Mouse (Mus musculus): ENCODE results near the gene Trmt44. TPM values are rescaled to one million over a fixed set of nuclear protein-coding genes. Genes with fewer than 3 reads are reported as not detected.
"Not testable (repeated sequence)": the region's sequence is repeated elsewhere in the genome, so short reads cannot be mapped to it uniquely, and the experiment has no call there.

The Trmt44 gene
- polyA plus RNA-seq, 1 experiment from 2014 or later: 12.0 TPM

DNA sequence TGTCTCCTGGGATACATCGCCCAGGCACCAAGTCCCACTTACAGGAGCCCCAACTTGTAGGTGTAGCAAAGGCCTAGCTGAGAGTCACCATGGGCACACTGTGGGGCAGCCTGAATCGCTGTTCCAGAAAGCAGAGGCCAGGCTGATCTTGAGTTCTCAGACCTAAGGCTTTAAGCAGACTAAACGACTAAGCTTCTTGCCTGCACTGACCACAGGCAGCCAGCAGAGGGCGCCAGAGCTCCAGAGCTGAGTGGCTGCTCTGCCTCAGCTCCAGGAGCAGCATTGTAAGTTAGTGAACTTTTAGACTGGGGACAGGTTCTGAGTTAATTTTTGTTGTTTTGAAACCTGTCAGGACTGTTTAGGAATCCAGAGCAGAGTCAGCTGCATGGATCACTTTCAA is 20.8 kb upstream of the Trmt44 start:
- H3K36me3 ChIP-seq (ENCODE audit: control insufficient read depth, insufficient read depth, low read length): no peaks in the 10 kb centered on the region
- 21% methylated on average over 4 of the region's 4 CpGs for WGBS
- no peak overlapping the region for H3K4me2 ChIP-seq (ENCODE audit: low read depth, low read length, severe bottlenecking)
- H3K4me1 ChIP-seq (replicated peaks; ENCODE audit: control insufficient read depth, insufficient read depth, low read length): no peaks in the 10 kb centered on the region
- H3K9ac ChIP-seq (ENCODE audit: low read length): no peak overlapping the region
- no peak overlapping the region for H3K4me3 ChIP-seq (ENCODE audit: low read depth, low read length)
- DNase-seq (ENCODE audit: low spot score) (peak; percentile 90), ATAC-seq (replicated peaks; ENCODE audit: low FRiP score) (no peak)
- H3K27me3 ChIP-seq (ENCODE audit: control insufficient read depth, insufficient read depth, low read length): no peaks in the 10 kb centered on the region
- H3K9me3 ChIP-seq (ENCODE audit: control insufficient read depth, low read length): no peaks in the 10 kb centered on the region
- H3K27ac ChIP-seq (ENCODE audit: low read depth, low read length): no peak overlapping the region

DNA sequence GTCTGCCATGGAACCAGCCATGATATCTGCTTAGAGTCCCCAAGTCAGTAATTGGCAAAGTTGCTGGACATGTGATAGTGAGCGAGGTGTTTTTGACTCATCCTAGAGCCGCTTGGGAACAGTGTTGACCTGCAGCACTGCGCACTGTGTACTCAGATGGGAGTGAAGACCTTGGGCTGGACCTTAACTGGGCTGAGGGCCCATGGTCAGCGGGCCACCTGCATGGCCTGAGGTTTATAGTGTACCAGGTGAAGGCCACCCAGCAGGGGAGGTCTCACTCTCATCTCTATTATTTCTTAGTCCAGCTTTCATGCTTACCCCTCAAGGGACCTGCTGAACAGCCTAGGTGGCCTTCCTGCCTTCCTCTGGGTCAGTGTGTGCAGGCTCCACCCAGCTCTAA is 19.9 kb upstream of the Trmt44 start:
- Histone ChIP-seq H3K27ac (ENCODE audit: low read depth, low read length) (no peak overlapping the region), H3K9me3 (ENCODE audit: control insufficient read depth, low read length) (no peaks in the 10 kb centered on the region), H3K4me1 (replicated peaks; ENCODE audit: control insufficient read depth, insufficient read depth, low read length) (no peaks in the 10 kb centered on the region), H3K27me3 (ENCODE audit: control insufficient read depth, insufficient read depth, low read length) (no peaks in the 10 kb centered on the region), H3K4me3 (ENCODE audit: low read depth, low read length) (no peak overlapping the region), H3K9ac (ENCODE audit: low read length) (no peak overlapping the region), H3K4me2 (ENCODE audit: low read depth, low read length, severe bottlenecking) (no peak overlapping the region), H3K36me3 (ENCODE audit: control insufficient read depth, insufficient read depth, low read length) (no peaks in the 10 kb centered on the region; the same call in 1 of the 2 replicates)
- DNase-seq (ENCODE audit: low spot score) (no peak), ATAC-seq (replicated peaks; ENCODE audit: low FRiP score) (no peak)
- WGBS: 92% methylated on average over 4 of the region's 4 CpGs

DNA sequence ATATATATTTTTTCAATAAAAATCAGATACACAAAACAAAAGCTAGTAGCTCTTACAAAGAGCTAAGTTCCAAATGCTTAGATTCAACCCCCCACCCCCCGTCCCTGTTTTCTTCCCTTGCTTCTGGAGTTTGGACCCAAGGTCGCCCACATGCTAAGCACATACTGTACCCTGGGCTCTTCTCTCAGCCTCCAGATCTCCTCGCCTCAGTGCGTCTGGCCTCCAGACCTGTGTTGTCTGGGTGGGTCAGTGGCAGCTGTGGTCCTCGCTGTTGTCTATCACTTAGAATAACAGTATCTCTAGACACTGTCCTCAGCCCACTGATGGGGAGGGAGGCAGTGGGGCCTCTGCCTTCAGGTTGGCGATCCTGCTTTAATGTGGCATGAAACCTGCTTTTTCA is 18.4 kb upstream of the Trmt44 start:
- H3K4me2 ChIP-seq (ENCODE audit: low read depth, low read length, severe bottlenecking): no peak overlapping the region
- no peak overlapping the region for H3K4me3 ChIP-seq (ENCODE audit: low read depth, low read length)
- 88% methylated on average over 6 of the region's 6 CpGs for WGBS
- no peak overlapping the region for H3K9ac ChIP-seq (ENCODE audit: low read length)
- no peak for ATAC-seq (replicated peaks; ENCODE audit: low FRiP score)
- no peak overlapping the region for H3K27ac ChIP-seq (ENCODE audit: low read depth, low read length)
- H3K9me3 ChIP-seq (ENCODE audit: control insufficient read depth, low read length): no peaks in the 10 kb centered on the region
- no peaks in the 10 kb centered on the region for H3K4me1 ChIP-seq (replicated peaks; ENCODE audit: control insufficient read depth, insufficient read depth, low read length)
- DNase-seq (ENCODE audit: low spot score): no peak
- no peaks in the 10 kb centered on the region; the same call in 1 of the 2 replicates for H3K36me3 ChIP-seq (ENCODE audit: control insufficient read depth, insufficient read depth, low read length)
- no peaks in the 10 kb centered on the region for H3K27me3 ChIP-seq (ENCODE audit: control insufficient read depth, insufficient read depth, low read length)

DNA sequence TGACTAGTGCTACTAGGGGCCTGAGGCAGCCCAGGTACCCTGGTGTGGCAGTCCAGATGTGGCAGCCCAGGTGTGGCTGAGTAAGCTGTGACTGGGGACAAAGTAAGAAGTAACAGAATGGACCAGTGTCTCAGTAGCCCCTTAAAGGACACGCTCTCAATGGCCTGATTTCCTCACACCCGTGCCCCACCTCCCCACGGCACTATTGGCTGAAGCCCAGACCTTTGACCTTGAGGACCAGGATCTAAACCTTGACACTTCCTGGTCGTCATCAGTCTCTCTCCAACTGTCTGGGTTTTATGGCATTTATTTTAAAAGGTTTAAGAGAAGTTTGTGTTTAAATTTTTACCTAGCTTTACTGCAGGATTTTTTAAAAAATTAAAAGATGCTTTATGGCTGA is 18.0 kb upstream of the Trmt44 start:
- ATAC-seq (replicated peaks; ENCODE audit: low FRiP score): no peak
- H3K27me3 ChIP-seq (ENCODE audit: control insufficient read depth, insufficient read depth, low read length): no peaks in the 10 kb centered on the region
- WGBS: 81% methylated on average over 4 of the region's 4 CpGs
- no peaks in the 10 kb centered on the region; the same call in 1 of the 2 replicates for H3K36me3 ChIP-seq (ENCODE audit: control insufficient read depth, insufficient read depth, low read length)
- no peak overlapping the region for H3K4me3 ChIP-seq (ENCODE audit: low read depth, low read length)
- no peaks in the 10 kb centered on the region for H3K4me1 ChIP-seq (replicated peaks; ENCODE audit: control insufficient read depth, insufficient read depth, low read length)
- no peaks in the 10 kb centered on the region for H3K9me3 ChIP-seq (ENCODE audit: control insufficient read depth, low read length)
- H3K4me2 ChIP-seq (ENCODE audit: low read depth, low read length, severe bottlenecking): no peak overlapping the region
- H3K27ac ChIP-seq (ENCODE audit: low read depth, low read length): no peak overlapping the region
- no peak overlapping the region for H3K9ac ChIP-seq (ENCODE audit: low read length)
- DNase-seq (ENCODE audit: low spot score): no peak

DNA sequence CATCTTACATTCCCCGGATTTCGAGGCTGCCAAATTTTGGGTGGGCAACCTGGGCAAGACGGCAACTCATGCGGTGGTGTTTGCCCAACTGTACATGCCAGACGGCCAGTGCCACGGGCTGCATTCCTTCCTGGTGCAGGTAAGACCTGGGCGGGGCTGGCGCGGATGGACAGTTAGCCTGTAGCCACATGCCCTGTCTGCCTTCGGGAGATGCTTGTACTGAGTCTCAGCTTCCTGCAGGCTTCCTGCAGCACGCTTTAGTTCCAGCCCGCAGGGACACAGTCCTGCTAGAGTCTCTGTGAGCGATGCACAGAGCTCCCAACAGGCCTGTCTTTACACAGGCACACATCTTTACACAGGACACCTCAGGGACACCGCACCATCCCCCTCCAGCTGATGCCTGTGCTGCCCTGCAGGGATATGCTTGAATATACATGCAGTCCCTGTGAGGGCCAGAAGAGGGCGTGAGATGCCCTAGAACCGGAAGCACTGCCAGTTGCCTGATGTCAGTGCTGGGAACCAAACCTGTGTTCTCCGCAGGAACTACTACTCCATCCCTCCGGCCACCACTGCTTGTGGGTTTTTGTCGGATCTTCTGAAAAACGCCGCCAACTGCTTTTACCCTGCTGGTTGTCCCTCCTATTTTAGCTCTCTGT is 17.3 kb upstream of the Trmt44 start:
- Histone ChIP-seq H3K4me2 (ENCODE audit: low read depth, low read length, severe bottlenecking) (no peak overlapping the region), H3K4me1 (replicated peaks; ENCODE audit: control insufficient read depth, insufficient read depth, low read length) (no peaks in the 10 kb centered on the region), H3K27me3 (ENCODE audit: control insufficient read depth, insufficient read depth, low read length) (no peaks in the 10 kb centered on the region), H3K4me3 (ENCODE audit: low read depth, low read length) (no peak overlapping the region), H3K9me3 (ENCODE audit: control insufficient read depth, low read length) (no peaks in the 10 kb centered on the region), H3K36me3 (ENCODE audit: control insufficient read depth, insufficient read depth, low read length) (no peaks in the 10 kb centered on the region; the same call in 1 of the 2 replicates), H3K9ac (ENCODE audit: low read length) (no peak overlapping the region), H3K27ac (ENCODE audit: low read depth, low read length) (no peak overlapping the region)
- no peak for ATAC-seq (replicated peaks; ENCODE audit: low FRiP score)
- no peak for DNase-seq (ENCODE audit: low spot score)
- 81% methylated on average over 21 of the region's 21 CpGs for WGBS

DNA sequence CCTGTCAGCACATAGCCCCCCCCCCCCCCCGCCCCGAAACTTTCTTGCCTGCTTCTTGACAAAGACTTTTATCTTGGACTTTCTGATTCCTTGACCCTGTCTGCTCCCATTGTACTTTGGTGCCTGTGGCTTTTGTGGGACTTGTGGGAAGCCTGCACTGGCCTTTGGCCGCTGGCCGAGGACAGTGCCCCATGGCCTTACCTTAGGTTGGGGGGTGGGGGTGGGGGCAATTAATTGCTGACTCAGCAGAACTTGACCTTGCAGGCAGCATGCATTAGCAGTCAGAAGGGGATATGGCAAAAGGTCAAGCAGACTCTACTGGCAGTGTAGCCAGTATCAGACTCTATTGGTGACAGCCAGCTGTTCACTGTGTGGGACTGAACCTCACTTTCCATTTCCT is 16.6 kb upstream of the Trmt44 start:
- no peaks in the 10 kb centered on the region for H3K9me3 ChIP-seq (ENCODE audit: control insufficient read depth, low read length)
- DNase-seq (ENCODE audit: low spot score) (no peak), ATAC-seq (replicated peaks; ENCODE audit: low FRiP score) (no peak)
- no peak overlapping the region for H3K27ac ChIP-seq (ENCODE audit: low read depth, low read length)
- H3K36me3 ChIP-seq (ENCODE audit: control insufficient read depth, insufficient read depth, low read length): no peaks in the 10 kb centered on the region; the same call in 1 of the 2 replicates
- WGBS: 85% methylated on average over 2 of the region's 4 CpGs
- no peak overlapping the region for H3K9ac ChIP-seq (ENCODE audit: low read length)
- H3K4me2 ChIP-seq (ENCODE audit: low read depth, low read length, severe bottlenecking): no peak overlapping the region
- no peak overlapping the region for H3K4me3 ChIP-seq (ENCODE audit: low read depth, low read length)
- no peaks in the 10 kb centered on the region for H3K4me1 ChIP-seq (replicated peaks; ENCODE audit: control insufficient read depth, insufficient read depth, low read length)
- no peaks in the 10 kb centered on the region for H3K27me3 ChIP-seq (ENCODE audit: control insufficient read depth, insufficient read depth, low read length)

DNA sequence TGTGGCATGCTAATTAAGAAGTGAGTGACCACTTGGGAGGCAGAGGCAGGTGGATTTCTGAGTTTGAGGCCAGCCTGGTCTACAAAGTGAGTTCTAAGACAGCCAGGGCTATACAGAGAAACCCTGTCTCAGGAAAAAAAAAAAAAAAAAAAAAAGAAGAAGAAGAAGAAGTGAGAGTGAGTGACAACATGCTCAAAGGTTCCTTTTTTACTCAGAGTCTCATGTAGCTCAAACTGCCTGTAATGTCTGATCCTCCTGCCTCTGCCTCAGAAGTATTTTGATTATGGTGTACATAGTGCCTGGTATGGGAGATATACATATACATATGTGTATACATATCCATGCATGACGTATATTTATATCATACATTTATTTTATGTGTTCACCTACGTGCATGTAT is 9.4 kb upstream of the Trmt44 start:
- DNase-seq (ENCODE audit: low spot score); H3K27me3 ChIP-seq (ENCODE audit: control insufficient read depth, insufficient read depth, low read length); H3K4me3 ChIP-seq (ENCODE audit: low read depth, low read length); H3K9ac ChIP-seq (ENCODE audit: low read length); H3K4me1 ChIP-seq (replicated peaks; ENCODE audit: control insufficient read depth, insufficient read depth, low read length); H3K4me2 ChIP-seq (ENCODE audit: low read depth, low read length, severe bottlenecking); H3K36me3 ChIP-seq (ENCODE audit: control insufficient read depth, insufficient read depth, low read length); H3K27ac ChIP-seq (ENCODE audit: low read depth, low read length); H3K9me3 ChIP-seq (ENCODE audit: control insufficient read depth, low read length); ATAC-seq (replicated peaks; ENCODE audit: low FRiP score): not testable (repeated sequence)
- 86% methylated on average over 2 of the region's 2 CpGs for WGBS

DNA sequence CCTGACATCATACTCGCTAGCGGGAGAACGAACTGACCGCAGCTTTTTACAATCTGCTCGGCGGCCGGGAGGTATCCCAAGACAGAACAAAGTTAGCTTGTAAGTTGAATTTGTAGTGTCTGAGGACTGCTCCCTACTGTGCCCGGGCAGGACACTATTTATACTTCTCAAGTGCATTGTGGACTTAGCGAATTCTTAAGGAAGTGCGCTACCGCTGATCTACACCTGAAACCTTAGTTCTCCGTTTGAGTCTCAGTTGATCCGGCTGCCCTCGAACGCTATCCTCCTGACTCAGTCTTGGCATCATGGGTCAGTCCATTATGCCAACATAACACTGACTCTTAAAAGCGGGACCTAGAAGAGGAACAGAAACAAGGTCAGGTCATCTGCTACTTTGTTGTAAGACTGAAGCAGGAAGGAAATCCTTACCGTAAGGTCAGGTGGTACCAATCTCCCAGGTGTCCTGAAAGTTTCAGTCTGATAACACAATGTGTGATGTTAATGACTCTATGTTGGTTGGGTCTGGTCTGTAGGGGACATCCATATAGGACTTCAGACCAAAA is 8.4 kb upstream of the Trmt44 start:
- H3K9ac ChIP-seq (ENCODE audit: low read length): peak overlapping the region; percentile 64
- peaks cover 4% of the 10 kb centered on the region; the same call in 1 of the 2 replicates for H3K4me1 ChIP-seq (replicated peaks; ENCODE audit: control insufficient read depth, insufficient read depth, low read length)
- WGBS: 4% methylated on average over 17 of the region's 17 CpGs
- ATAC-seq (replicated peaks; ENCODE audit: low FRiP score): no peak; the same call in 1 of the 2 replicates
- no peak overlapping the region for H3K27ac ChIP-seq (ENCODE audit: low read depth, low read length)
- H3K4me2 ChIP-seq (ENCODE audit: low read depth, low read length, severe bottlenecking): peak overlapping the region; percentile 76
- H3K9me3 ChIP-seq (ENCODE audit: control insufficient read depth, low read length): no peaks in the 10 kb centered on the region
- no peaks in the 10 kb centered on the region for H3K27me3 ChIP-seq (ENCODE audit: control insufficient read depth, insufficient read depth, low read length)
- H3K36me3 ChIP-seq (ENCODE audit: control insufficient read depth, insufficient read depth, low read length): no peaks in the 10 kb centered on the region
- DNase-seq (ENCODE audit: low spot score): no peak
- peak overlapping the region; percentile 60 for H3K4me3 ChIP-seq (ENCODE audit: low read depth, low read length)
